Mouse (Mus musculus): ENCODE measurements around the gene 4930453N24Rik.

DNA sequence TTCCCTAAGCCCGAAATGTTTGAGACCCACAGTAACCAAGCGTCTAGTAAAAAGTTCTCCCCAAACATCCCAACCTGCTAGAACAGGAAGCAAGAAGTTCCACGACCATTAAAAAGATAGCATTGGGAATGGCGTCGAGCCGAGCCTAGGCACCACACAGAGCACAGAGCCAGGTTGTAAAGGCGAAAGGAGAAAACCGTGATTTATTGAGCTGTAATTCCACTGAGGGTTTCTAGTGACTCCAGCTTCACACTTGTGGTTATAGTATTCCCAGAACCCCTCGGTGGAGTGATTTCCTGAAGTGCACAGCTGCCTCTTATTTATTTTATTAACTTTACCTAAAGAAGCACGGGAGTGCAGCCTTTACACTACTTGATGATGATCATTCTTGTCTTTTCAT lies 53.1 kb downstream of the 4930453N24Rik start:
- TF ChIP-seq ZC3H11A (IDR thresholded peaks at IDR 0.05; ENCODE audit: borderline replicate concordance, low read depth, low read length) (no peak), ZNF384 (IDR thresholded peaks at IDR 0.05; ENCODE audit: low read depth, low read length) (no peak)
